In the genomic region with DNA sequence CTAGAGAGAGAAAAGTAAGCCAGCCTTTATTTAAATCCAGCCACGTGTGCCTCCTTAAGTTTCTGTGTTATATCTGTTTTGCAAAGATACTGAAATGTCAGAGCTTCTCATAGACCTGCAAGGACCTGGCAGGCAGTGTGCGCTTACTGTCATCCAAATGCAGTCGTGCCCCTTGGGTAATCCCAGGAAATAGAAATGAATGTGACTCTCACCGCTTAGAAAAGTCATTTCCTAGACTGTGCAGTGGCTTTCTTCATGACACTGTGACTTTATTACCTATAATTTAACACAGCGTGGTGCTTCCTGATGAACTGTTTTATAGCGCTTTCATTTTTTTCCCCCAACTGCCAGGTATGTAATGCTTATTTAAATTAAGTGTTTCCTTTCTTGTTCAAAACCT, we compare ENCODE assay signal across 29 mouse cellular contexts.
A peak's percentile ranks its signal among the peaks of the same experiment; 100 is the strongest.
DNase-seq lines count a peak whose midpoint lies in the region; ATAC-seq and TF ChIP-seq lines count a peak whose summit lies in the region.
"Had no signal": no experiment of that assay in that cellular context is flagged by ENCODE, and none has a peak within 500 bp of the region (broad histone marks: within the 10 kb centered on the region; RNA-seq: fewer than 3 reads in every experiment).

No protein-coding gene starts in this region.

- H3K36me3 ChIP-seq in forebrain, postnatal 0 days (ENCODE audit: insufficient read depth): no peaks in the 10 kb centered on the region
- no peaks in the 10 kb centered on the region for H3K36me3 ChIP-seq in forebrain, embryonic 11.5 days (ENCODE audit: control insufficient read depth, insufficient read depth, low read length)
- H3K36me3 ChIP-seq in midbrain, embryonic 14.5 days (ENCODE audit: control insufficient read depth, insufficient read depth, low read length): no peaks in the 10 kb centered on the region
- H3K36me3 ChIP-seq in midbrain, embryonic 13.5 days: no peaks in the 10 kb centered on the region
- no peaks in the 10 kb centered on the region for H3K36me3 ChIP-seq in neural tube, embryonic 13.5 days
- H3K36me3 ChIP-seq: embryonic facial prominence, embryonic 12.5 days; forebrain, embryonic 12.5 days; heart, embryonic 12.5 days; kidney, embryonic 15.5 days; limb, embryonic 13.5 days; liver, embryonic 12.5 days had no signal

- no peaks in the 10 kb centered on the region for H3K27me3 ChIP-seq in forebrain, postnatal 0 days (ENCODE audit: insufficient read depth, low read length)
- no peaks in the 10 kb centered on the region for H3K27me3 ChIP-seq in forebrain, embryonic 11.5 days (ENCODE audit: control insufficient read depth, insufficient read depth, low read length)
- no peaks in the 10 kb centered on the region for H3K27me3 ChIP-seq in midbrain, embryonic 14.5 days (ENCODE audit: control insufficient read depth, insufficient read depth, low read length)
- no peaks in the 10 kb centered on the region for H3K27me3 ChIP-seq in midbrain, embryonic 13.5 days
- no peaks in the 10 kb centered on the region for H3K27me3 ChIP-seq in neural tube, embryonic 13.5 days
- H3K27me3 ChIP-seq: embryonic facial prominence, embryonic 12.5 days; forebrain, embryonic 12.5 days; heart, embryonic 12.5 days; kidney, embryonic 15.5 days; limb, embryonic 13.5 days; liver, embryonic 12.5 days; megakaryocyte, embryonic 14.5 days had no signal

- TF ChIP-seq POLR2A in brain, embryonic 14.5 days (IDR thresholded peaks at IDR 0.05; ENCODE audit: borderline replicate concordance, extremely low read depth, insufficient read depth, insufficient read length, poor library complexity, severe bottlenecking): no peak

- WGBS in forebrain, postnatal 0 days: 70% methylated on average over 6 of the region's 6 CpGs
- WGBS in forebrain, embryonic 11.5 days: 82% methylated on average over 6 of the region's 6 CpGs
- WGBS in midbrain, embryonic 14.5 days: 71% methylated on average over 6 of the region's 6 CpGs
- WGBS in midbrain, embryonic 13.5 days: 75% methylated on average over 6 of the region's 6 CpGs
- WGBS in neural tube, embryonic 13.5 days: 51% methylated on average over 6 of the region's 6 CpGs

- no peak for TF ChIP-seq CTCF in forebrain, postnatal 0 days (IDR thresholded peaks at IDR 0.05; ENCODE audit: low read depth)
- TF ChIP-seq CTCF in brain, embryonic 14.5 days (IDR thresholded peaks at IDR 0.05; ENCODE audit: borderline replicate concordance, extremely low read depth, insufficient read depth, insufficient read length): no peak

- no peak overlapping the region for H3K27ac ChIP-seq in forebrain, postnatal 0 days (ENCODE audit: low read depth, low read length)
- H3K27ac ChIP-seq in forebrain, embryonic 11.5 days (ENCODE audit: low read depth, low read length): no peak overlapping the region
- H3K27ac ChIP-seq in midbrain, embryonic 14.5 days (replicated peaks; ENCODE audit: low read depth, low read length): no peak overlapping the region
- no peak overlapping the region for H3K27ac ChIP-seq in midbrain, embryonic 13.5 days
- no peak overlapping the region for H3K27ac ChIP-seq in neural tube, embryonic 13.5 days (replicated peaks)
- H3K27ac ChIP-seq: embryonic facial prominence, embryonic 12.5 days; forebrain, embryonic 12.5 days; heart, adult 2 months; kidney, embryonic 15.5 days; limb, embryonic 13.5 days; liver, embryonic 12.5 days had no signal

- no peak overlapping the region for H3K4me2 ChIP-seq in forebrain, postnatal 0 days (ENCODE audit: low read depth)
- H3K4me2 ChIP-seq in forebrain, embryonic 11.5 days (ENCODE audit: low read depth, low read length, severe bottlenecking): no peak overlapping the region
- H3K4me2 ChIP-seq in midbrain, embryonic 14.5 days (ENCODE audit: low read length): no peak overlapping the region
- H3K4me2 ChIP-seq in midbrain, embryonic 13.5 days (replicated peaks): no peak overlapping the region
- H3K4me2 ChIP-seq in neural tube, embryonic 13.5 days: no peak overlapping the region
- H3K4me2 ChIP-seq: embryonic facial prominence, embryonic 12.5 days; forebrain, embryonic 12.5 days; heart, embryonic 12.5 days; kidney, embryonic 15.5 days; limb, embryonic 13.5 days; liver, embryonic 12.5 days had no signal

- H3K4me3 ChIP-seq in forebrain, postnatal 0 days (ENCODE audit: low read depth, low read length): no peak overlapping the region
- no peak overlapping the region for H3K4me3 ChIP-seq in forebrain, embryonic 11.5 days (ENCODE audit: low read depth, low read length)
- no peak overlapping the region for H3K4me3 ChIP-seq in midbrain, embryonic 14.5 days (replicated peaks; ENCODE audit: low read depth, low read length)
- no peak overlapping the region for H3K4me3 ChIP-seq in midbrain, embryonic 13.5 days (replicated peaks)
- H3K4me3 ChIP-seq in neural tube, embryonic 13.5 days: no peak overlapping the region
- H3K4me3 ChIP-seq: embryonic facial prominence, embryonic 12.5 days; forebrain, embryonic 12.5 days; heart, adult 2 months; heart, embryonic 12.5 days; kidney, embryonic 15.5 days; limb, embryonic 13.5 days; liver, embryonic 12.5 days; megakaryocyte, embryonic 14.5 days had no signal

- ATAC-seq in forebrain, postnatal 0 days: peak; percentile 80; the same call in 1 of the 2 replicates
- no peak for ATAC-seq in forebrain, embryonic 11.5 days (replicated peaks; ENCODE audit: low FRiP score)
- ATAC-seq in midbrain, embryonic 14.5 days (ENCODE audit: low FRiP score, low TSS enrichment): no peak
- no peak for ATAC-seq in midbrain, embryonic 13.5 days
- peak; percentile 77 for ATAC-seq in neural tube, embryonic 13.5 days (ENCODE audit: low read depth)
- ATAC-seq: liver, embryonic 12.5 days; liver, postnatal 0 days; Patski had no signal

- no peaks in the 10 kb centered on the region for H3K4me1 ChIP-seq in forebrain, postnatal 0 days (ENCODE audit: insufficient read depth)
- H3K4me1 ChIP-seq in forebrain, embryonic 11.5 days (replicated peaks; ENCODE audit: control insufficient read depth, insufficient read depth, low read length): no peaks in the 10 kb centered on the region
- H3K4me1 ChIP-seq in midbrain, embryonic 14.5 days (ENCODE audit: control insufficient read depth, insufficient read depth, low read length): no peaks in the 10 kb centered on the region
- no peaks in the 10 kb centered on the region for H3K4me1 ChIP-seq in midbrain, embryonic 13.5 days (replicated peaks)
- H3K4me1 ChIP-seq in neural tube, embryonic 13.5 days (replicated peaks): no peaks in the 10 kb centered on the region; the same call in 1 of the 2 replicates
- H3K4me1 ChIP-seq: embryonic facial prominence, embryonic 12.5 days; forebrain, embryonic 12.5 days; heart, embryonic 12.5 days; kidney, embryonic 15.5 days; liver, embryonic 12.5 days; megakaryocyte, embryonic 14.5 days had no signal

- no peak overlapping the region for H3K9ac ChIP-seq in forebrain, postnatal 0 days
- no peak overlapping the region for H3K9ac ChIP-seq in forebrain, embryonic 11.5 days (ENCODE audit: low read length)
- no peak overlapping the region for H3K9ac ChIP-seq in midbrain, embryonic 14.5 days (replicated peaks; ENCODE audit: low read length)
- H3K9ac ChIP-seq in midbrain, embryonic 13.5 days (replicated peaks): no peak overlapping the region
- no peak overlapping the region for H3K9ac ChIP-seq in neural tube, embryonic 13.5 days
- H3K9ac ChIP-seq: embryonic facial prominence, embryonic 12.5 days; forebrain, embryonic 12.5 days; heart, embryonic 12.5 days; kidney, embryonic 15.5 days; limb, embryonic 13.5 days; liver, embryonic 12.5 days; liver, postnatal 0 days had no signal

- H3K9me3 ChIP-seq in forebrain, postnatal 0 days (ENCODE audit: low read length): no peaks in the 10 kb centered on the region
- H3K9me3 ChIP-seq in forebrain, embryonic 11.5 days (ENCODE audit: control insufficient read depth, low read length): no peaks in the 10 kb centered on the region
- no peaks in the 10 kb centered on the region for H3K9me3 ChIP-seq in midbrain, embryonic 14.5 days (ENCODE audit: control insufficient read depth, low read length)
- H3K9me3 ChIP-seq in midbrain, embryonic 13.5 days: no peaks in the 10 kb centered on the region
- no peaks in the 10 kb centered on the region for H3K9me3 ChIP-seq in neural tube, embryonic 13.5 days
- H3K9me3 ChIP-seq: embryonic facial prominence, embryonic 12.5 days; forebrain, embryonic 12.5 days; heart, embryonic 12.5 days; kidney, embryonic 15.5 days; limb, embryonic 13.5 days; liver, embryonic 12.5 days; megakaryocyte, embryonic 14.5 days had no signal

- DNase-seq in forebrain, postnatal 0 days: no peak
- DNase-seq in forebrain, embryonic 11.5 days (ENCODE audit: low spot score): no peak
- DNase-seq in midbrain, embryonic 14.5 days: peak; percentile 32
- DNase-seq in brain, embryonic 14.5 days (ENCODE audit: low read depth): peak; percentile 58
- DNase-seq in ovary, postnatal 14 days (ENCODE audit: low spot score): no peak
- DNase-seq in spleen, adult 18-20 months: no peak
- DNase-seq: adrenal gland, postnatal 10 days; cerebellum, adult 11-12 months; cerebellum, adult 9-11 months; embryo, embryonic 11 days; heart, adult 2 months; heart, postnatal 4 days; kidney, adult 18-20 months; kidney, postnatal 25 days; liver, postnatal 0 days; lung, postnatal 36 days; retina, postnatal 1 day; right cerebral cortex, postnatal 25 days; thymus, postnatal 14 days had no signal

Comparison
In these comparisons a context has a peak if more than half of its experiments do, and no peak if none do; other contexts are left out.
1. ATAC-seq: peak in forebrain, postnatal 0 days (single experiment) and neural tube, embryonic 13.5 days (single experiment); none in forebrain, embryonic 11.5 days (single experiment), midbrain, embryonic 14.5 days (single experiment) and midbrain, embryonic 13.5 days (single experiment).
2. DNase-seq: peak in midbrain, embryonic 14.5 days (single experiment) and brain, embryonic 14.5 days (single experiment); none in forebrain, postnatal 0 days (single experiment), forebrain, embryonic 11.5 days (single experiment), ovary, postnatal 14 days (single experiment) and spleen, adult 18-20 months (0 of 2).